Mouse (Mus musculus): ENCODE measurements around the gene Ptpn5. TPM values are rescaled to one million over a fixed set of nuclear protein-coding genes. Genes with fewer than 3 reads are reported as not detected.

The Ptpn5 gene
- polyA plus RNA-seq, 1 experiment: not detected

GRCm38 (mm10) chr7:47131840-47132179 is 1.7 kb downstream of the Ptpn5 start:
- no peak for TF ChIP-seq GATA1 (IDR thresholded peaks at IDR 0.05; ENCODE audit: low read length)

DNA sequence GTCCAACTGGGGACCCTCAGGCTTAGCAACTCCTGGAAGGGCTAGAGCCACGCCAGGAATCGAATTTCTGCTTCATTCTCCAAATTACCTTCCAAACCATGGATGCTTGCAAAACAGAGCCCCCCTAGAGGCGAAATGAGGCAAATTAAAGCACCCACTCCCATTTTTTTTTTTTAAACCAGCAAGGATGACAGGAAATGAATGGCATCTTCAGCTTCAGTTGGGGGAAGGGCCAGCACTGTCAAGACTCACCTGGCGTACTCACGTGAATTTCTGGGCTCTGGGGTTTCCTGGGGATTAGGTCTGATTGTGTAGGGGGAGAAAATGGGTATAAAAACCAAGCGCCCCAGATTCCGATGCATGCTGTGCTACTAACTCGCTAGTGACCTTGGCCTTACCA is 2.2 kb downstream of the Ptpn5 start:
- TF ChIP-seq GATA1 (IDR thresholded peaks at IDR 0.05; ENCODE audit: low read length): no peak

- TF ChIP-seq GATA1 (IDR thresholded peaks at IDR 0.05; ENCODE audit: low read length): no peak
Measured at GRCm38 (mm10) chr7:47122026-47122425, 11.5 kb downstream of the Ptpn5 start.

DNA sequence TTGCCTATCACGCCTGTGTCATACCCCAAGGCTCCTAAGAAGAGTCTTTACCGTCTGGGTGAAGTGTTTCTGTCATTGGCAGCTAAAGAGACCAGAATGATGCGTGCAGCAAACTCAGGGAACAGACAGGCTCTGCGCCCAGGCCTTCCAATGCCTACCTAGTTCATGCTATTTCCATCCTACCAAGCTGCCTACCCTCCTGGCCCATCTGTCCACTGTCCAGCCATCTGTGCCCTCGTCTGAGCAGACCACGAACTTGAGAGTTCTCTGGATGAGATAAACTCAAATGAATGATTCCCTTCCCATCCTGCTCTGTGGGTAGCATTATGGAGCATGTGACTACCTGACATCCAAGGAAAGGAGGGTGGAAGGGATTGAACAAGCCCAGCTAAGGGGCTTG is 16.8 kb downstream of the Ptpn5 start:
- TF ChIP-seq GATA1 (IDR thresholded peaks at IDR 0.05; ENCODE audit: low read length): no peak

DNA sequence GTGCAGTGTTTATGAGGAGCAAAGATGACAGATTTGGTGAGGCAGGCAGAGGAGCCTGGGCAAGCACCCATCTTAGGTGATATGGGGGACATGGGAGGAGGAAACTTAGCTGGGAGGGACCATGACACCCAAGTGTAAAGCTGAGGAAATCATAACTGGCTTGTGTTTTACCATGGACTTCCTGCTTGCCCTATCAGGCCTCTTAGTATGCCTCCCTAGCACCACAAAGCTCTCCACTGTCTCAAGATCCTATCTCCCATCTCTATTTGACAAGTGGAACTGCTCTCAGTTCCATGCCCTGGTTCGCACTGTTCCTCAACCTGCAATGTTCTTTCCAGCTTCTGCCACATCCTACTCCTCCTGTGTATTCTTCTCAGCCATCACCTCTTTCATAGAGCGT is 18.0 kb downstream of the Ptpn5 start:
- TF ChIP-seq GATA1 (IDR thresholded peaks at IDR 0.05; ENCODE audit: low read length): no peak

GRCm38 (mm10) chr7:47113383-47113782 is 20.1 kb downstream of the Ptpn5 start:
- no peak for TF ChIP-seq GATA1 (IDR thresholded peaks at IDR 0.05; ENCODE audit: low read length)

DNA sequence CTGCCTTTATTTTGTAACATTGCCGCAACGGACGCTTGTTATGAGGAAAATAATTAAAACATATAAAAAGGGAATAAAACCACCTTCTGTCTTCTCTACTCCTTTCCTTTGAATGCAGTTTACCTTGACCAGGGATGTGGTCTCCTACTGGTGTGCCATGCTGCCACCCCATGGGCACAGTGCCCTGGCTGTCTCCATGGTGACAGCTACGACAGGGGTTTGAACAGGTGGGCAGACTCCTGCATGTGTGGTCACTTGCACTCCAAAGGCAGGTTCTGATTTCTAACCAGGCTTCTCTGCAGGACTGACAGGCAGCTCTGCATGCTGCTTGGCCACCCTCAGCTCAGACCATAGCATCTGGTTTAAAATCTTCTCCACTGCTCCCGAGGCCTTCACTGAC is 21.4 kb downstream of the Ptpn5 start:
- TF ChIP-seq GATA1 (IDR thresholded peaks at IDR 0.05; ENCODE audit: low read length): no peak

DNA sequence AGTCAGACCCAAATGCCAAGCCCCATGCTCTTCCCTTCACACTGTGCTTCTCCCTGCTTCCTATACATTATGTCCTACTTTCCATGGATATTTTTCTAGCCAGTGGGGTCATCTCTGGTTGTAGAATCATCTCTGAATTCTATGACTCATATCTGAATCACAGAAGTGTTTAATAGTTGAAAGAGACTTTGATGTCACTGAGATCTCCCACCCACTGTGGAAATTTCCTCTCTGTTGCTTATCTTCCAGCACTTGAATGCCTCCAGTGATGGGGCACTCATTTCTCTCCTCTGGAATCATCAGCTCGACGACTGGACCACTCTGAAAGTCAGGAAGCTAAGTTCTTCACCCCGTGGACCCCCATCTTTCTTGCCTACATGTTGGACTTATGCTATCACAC is 22.4 kb downstream of the Ptpn5 start:
- TF ChIP-seq GATA1 (IDR thresholded peaks at IDR 0.05; ENCODE audit: low read length): no peak

DNA sequence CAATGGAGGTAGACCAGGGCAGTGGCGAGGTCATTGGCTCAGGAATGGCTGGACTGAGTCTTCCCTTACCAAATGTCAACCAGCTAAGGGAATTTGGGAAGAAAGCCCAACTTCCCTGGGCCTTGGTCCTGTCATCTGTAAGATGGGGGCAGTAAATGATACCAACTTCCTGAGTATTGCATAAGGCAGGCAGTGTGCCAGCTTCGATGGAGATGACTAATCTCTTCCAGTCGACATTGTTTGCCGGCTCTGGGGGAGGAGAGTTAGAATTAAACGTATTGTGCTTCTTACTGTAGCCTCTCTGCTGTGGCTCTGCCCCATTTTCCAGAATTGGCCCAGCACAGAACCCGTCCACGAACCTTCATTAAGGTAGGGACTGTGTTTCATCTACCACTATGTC is 23.0 kb downstream of the Ptpn5 start:
- TF ChIP-seq GATA1 (IDR thresholded peaks at IDR 0.05; ENCODE audit: low read length): no peak

DNA sequence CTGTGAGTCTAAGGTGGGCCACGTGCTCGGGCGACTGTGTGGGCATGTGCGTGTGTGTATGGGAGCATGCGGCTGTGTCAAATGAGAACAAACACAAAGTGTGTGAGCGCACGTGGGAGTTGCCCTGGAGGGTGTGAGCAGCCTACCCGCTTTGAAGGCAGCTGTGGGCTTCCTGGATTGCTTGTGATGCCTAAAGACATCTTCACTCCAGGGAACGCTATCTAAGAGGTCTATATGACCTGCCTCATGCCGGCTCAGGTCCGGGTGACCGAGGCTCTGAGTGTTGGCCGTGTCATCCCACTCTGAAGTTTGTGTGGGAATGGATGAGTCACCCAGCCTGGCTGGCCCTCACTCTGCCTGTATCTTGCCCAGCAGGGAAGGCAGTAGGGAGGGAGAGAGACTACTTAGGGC is 24.7 kb downstream of the Ptpn5 start:
- TF ChIP-seq GATA1 (IDR thresholded peaks at IDR 0.05; ENCODE audit: low read length): no peak

DNA sequence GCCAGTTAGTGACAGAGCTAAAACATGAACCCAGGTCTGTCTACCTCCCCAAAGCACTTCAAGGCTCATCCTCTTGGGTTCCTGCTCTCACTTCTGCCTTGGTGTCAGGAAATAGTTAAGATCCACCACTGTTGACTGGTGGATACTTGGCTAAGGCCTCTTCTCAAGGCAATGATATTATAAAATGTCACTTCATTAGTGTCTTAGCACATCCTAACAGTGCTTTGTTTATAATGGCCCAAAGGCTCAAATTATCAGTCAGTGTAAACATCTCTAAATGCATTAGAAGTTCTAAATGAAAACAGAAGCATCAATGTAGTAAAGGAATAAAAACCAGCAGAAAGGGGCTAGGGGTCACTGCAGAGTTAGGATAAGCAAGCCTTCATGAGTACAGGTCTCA is 26.5 kb downstream of the Ptpn5 start:
- TF ChIP-seq GATA1 (IDR thresholded peaks at IDR 0.05; ENCODE audit: low read length): no peak

GRCm38 (mm10) chr7:47103671-47104414 is 29.6 kb downstream of the Ptpn5 start:
- no peak for TF ChIP-seq GATA1 (IDR thresholded peaks at IDR 0.05; ENCODE audit: low read length)

DNA sequence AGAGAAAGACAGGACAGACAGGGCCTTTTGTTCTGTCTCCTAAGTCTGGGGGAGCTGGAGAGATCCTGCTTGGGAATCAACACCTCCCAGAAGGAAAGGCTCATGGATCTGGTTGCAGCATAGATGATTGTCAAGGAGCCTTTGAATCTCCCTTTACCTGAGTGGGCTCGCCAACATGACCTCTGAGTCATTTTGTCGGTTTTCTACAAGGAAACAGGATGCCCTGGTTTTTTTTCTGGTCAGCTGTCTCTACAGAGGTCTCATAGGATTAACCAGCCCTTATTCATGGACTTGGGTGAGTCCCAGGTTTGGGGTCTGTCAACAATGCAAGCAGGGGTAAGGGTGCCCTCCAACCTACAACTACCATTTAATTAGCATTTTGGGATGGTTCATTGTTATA is 30.5 kb downstream of the Ptpn5 start:
- no peak for TF ChIP-seq GATA1 (IDR thresholded peaks at IDR 0.05; ENCODE audit: low read length)

DNA sequence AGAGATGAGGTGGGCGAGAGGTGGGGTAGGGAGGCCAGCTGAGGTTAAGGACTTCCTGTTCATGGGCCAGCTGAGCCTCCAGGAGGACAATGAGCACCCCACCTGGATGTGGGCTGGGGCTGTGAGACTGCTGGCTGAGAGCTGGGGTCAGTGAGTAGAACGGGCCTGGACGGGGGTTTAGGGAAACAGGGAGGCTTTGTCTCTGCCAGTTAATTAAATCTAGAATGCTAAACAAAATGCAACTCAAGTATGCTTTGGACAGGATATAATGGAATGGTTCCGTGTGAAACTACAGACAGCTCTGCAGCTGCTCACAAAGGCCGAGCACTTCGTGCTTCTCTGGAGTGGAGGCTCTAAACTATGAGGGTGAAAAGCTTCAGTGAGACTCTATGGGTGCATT is 32.9 kb downstream of the Ptpn5 start:
- TF ChIP-seq GATA1 (IDR thresholded peaks at IDR 0.05; ENCODE audit: low read length): no peak

GRCm38 (mm10) chr7:47099306-47099705 is 34.2 kb downstream of the Ptpn5 start:
- no peak for TF ChIP-seq GATA1 (IDR thresholded peaks at IDR 0.05; ENCODE audit: low read length)

- no peak for TF ChIP-seq GATA1 (IDR thresholded peaks at IDR 0.05; ENCODE audit: low read length)
Measured at GRCm38 (mm10) chr7:47098044-47098443, 35.4 kb downstream of the Ptpn5 start.

DNA sequence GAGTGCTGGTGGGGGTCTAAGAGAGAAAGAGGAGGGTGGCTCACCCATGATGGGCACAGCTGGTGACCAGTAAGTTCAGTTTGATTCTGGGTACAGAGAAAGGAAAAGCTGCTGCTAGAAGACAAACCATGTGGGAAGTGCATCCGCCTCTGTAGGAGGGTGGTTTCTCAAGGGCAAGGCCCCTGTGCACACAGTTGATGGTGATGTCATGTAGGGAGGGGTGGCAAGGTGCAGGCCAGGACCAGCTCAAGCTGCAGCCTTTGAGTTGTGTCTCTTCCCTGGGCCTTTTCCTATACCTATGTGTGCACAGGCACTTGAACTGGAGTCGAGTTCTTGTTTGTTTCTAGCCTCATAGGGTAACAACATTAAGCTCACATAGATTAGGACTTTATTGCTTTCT is 38.5 kb downstream of the Ptpn5 start:
- no peak for TF ChIP-seq GATA1 (IDR thresholded peaks at IDR 0.05; ENCODE audit: low read length)

GRCm38 (mm10) chr7:47093935-47094334 is 39.5 kb downstream of the Ptpn5 start:
- TF ChIP-seq GATA1 (IDR thresholded peaks at IDR 0.05; ENCODE audit: low read length): no peak

Data from G1E-ER4 (cell line).